Mouse (Mus musculus): ENCODE data around the gene Ilk. TPM values are rescaled to one million over a fixed set of nuclear protein-coding genes. Genes with fewer than 3 reads are reported as not detected.
A peak's percentile ranks its signal among the peaks of the same experiment; 100 is the strongest.
"Not testable (repeated sequence)": the region's sequence is repeated elsewhere in the genome, so short reads cannot be mapped to it uniquely, and the experiment has no call there.

Gene Ilk
- 100 to 1,000 TPM; 186 to 188 TPM for total RNA-seq (2021)
- long read RNA-seq, experiment 1, transcript Ilk-201 (13 exons, 1,795 nt), result major isoform, 186 of 251 reads
- long read RNA-seq, experiment 1, transcript Ilk-212 (13 exons, 1,749 nt), result minor isoform, 13 of 251 reads
- long read RNA-seq, experiment 1, partial matches to known transcripts, result 32 of 251 reads
- long read RNA-seq, experiment 1, other reads (novel, unspliced or antisense), result 20 of 251 reads
- long read RNA-seq, experiment 2, transcript Ilk-201 (13 exons, 1,795 nt), result major isoform, 165 of 229 reads
- long read RNA-seq, experiment 2, transcript Ilk-212 (13 exons, 1,749 nt), result minor isoform, 13 of 229 reads
- long read RNA-seq, experiment 2, partial matches to known transcripts, result 29 of 229 reads
- long read RNA-seq, experiment 2, other reads (novel, unspliced or antisense), result 21 of 229 reads

DNA sequence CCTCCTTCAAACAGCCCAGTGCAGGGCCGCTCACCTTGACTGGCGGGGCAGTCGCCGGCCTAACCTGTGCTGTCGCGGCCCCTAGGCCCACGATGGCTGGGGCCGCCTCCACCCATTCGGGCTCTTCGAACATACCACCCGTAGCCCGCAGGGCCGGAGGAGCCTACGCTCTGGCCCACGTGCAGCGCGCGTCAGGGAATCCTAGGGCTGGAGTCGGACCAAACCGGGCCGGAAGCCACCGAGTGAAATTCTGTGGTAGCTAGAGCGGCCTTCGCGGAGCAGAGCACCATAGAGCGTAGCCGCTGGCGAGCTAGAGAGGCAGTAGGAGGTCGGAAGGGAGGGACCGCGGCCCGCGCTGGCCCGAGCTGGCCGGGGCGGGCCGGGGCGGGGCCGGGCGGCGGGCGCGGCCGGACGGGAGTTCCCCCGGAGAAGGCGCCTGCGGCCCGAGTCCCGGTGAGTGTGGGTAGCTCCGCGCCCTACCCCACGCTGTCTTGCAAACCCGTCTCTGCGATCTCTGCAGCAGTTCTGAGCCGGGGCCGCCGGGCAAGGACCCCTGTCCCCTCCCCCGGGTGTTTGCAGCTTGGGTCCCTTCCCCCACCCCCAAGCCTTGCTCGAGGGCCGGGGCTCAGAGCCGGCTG, at the start of gene Ilk:
Ilk (plus strand) TSS at position 329 of the 638 bp plus-strand sequence.
- DNase-seq (ENCODE audit: low spot score in 2 of 2), result peak; percentile 84 to 91

DNA sequence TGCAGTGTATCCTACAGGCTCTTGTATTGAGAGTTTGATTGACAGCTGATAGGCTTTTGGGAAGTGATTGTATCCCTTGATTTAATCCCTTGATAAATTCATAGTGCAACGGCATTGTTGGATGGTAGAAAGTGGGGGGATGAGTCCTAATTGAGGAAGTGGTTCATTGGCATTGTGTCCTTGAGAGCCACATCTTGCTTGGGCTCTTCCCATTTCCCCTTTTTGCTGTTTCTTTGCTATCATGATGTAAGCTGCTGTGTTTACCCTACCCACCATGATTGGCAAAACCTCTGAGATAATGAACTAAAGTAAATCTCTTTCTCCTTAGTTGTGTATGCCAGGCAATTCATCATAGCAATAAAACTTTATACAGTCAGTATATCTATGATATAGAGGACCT, 45.5 kb upstream of the Ilk start:
- DNase-seq (ENCODE audit: low spot score in 2 of 2), result no peak

DNA sequence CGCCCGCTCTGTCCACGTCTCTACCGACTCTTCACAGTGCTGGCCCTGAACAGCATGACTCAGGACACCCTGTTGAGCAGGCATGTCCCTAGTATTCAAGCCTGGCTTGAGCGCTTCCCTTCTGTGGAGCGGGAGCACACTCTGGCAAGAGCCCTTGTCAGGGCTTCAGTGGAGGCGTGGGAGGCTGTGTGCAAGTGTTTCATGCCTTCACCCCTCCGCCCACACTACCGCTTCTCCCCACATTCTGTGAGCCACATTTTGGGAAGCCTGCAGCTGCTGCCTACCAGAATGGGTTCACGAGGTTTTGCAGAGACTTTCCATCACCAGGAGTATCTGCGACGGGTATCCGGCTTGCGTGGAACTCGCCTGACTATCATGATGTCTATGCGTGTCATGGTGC, 33.2 kb upstream of the Ilk start:
- DNase-seq (ENCODE audit: low spot score in 2 of 2), result no peak

DNA sequence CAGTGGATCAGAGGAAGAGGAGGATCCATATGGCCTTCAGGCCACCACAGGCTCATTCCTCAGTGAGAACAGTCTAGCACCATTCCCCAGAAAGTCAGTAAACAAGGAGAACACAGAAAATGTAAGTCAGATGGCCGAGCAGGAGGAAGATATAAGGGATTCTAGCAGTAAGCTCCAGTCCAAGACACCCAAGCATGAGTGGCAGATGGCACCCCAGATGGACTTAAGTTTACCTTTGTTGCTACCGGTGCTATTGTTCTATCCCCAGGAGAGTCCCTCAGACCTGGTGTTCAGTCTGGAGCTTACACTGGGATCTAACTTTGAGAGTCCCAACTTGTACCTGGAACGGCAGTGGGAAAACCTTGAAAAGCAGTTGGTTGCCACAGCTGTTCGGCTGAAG, 32.6 kb upstream of the Ilk start:
- DNase-seq (ENCODE audit: low spot score in 2 of 2), result no peak

DNA sequence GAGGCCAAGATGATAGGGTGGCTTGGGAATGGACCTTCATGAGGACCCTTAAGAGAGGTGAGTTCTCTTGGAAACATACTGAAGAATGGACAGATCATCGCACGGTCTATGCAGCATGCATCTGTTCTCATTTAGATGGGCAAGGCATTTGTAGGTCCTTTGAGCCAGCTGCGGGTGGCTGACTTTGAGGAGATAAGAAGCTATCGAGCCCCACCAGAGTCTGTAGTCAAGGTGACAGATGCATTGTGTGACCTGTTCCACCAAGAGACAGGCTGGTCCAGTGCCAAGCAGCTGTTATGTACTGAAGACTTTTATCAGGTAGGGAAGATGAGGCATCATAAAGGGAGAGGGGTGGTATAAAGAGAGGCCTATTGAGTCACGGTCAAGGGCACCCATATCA, 27.7 kb upstream of the Ilk start:
- no peak for DNase-seq (ENCODE audit: low spot score in 2 of 2)

DNA sequence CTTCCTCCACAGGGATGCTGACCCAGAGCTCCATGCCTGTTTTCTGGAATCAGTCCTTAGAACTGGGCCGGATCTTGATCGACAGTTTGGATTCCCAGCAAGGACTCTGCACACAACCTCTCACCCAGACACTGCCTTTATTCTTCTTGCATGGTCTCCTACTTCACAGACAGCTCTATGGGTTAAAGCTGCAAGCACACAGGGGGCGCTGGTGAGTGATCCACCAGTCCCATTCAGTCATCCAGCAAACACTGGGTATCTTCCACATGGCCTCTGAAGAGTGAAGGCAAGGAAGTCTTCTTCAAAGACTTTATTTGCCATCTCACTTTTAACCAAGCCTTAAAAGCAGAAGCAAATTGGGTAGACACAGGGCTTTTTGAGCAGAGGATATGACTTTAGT, 21.0 kb upstream of the Ilk start:
- DNase-seq (ENCODE audit: low spot score in 2 of 2), result no peak

DNA sequence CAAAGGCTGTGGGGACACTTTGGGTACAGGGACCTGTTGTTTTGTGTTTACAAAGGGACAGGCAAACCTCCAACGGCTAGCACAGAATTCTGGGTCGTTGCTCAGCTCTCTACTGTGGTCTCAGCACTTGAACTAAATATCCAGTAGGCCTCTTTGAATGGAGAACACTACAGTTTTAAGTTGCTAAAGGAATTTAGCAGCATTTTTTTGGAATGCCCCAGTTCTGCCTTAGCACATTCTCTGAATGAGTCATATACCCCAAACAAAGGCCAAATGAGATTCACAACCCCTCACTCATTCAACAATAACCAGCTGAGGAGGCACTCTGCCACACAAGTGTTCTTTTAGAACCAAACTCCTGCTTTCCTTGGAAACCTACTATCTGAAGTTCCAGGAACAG, 14.5 kb upstream of the Ilk start:
- no peak for DNase-seq (ENCODE audit: low spot score in 2 of 2)

DNA sequence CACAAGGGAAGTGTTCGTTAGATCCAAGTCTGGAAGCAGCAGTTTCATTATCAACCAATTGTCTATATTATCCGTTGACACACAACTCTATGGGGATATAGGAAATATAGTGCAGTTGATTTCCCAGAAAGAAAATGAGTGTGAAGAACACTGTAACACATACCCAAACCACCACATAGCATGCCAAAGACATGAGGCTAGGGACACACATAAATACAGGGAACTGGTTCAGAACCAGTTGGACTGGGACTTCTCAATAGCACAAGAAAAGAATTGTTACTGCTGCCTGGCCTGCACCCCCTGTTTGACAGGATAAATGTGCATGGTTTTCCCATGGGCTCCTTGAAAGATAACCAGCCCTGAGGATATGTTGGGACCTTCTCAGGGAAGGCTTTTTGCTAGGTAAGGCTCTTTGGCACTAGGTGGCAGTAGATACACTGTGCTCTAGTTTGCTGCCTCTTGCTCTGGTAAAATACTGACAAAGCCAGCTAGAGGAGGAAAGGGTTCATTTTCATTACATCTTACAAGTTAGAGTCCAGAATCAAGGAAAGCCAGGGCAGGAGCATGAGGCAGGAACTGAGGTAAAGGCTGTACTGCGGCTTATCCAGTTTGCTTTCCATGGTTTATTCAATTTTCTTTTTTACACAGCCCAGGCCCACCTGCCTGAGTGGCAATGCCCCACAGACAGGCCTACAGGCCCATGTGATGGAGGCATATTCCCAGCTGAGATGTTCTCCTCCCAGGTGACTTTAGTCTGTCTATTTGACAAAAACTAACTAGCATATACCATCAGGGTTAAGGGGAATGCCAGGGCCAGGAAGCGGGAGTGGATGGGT, 10.0 kb upstream of the Ilk start:
- no peak for DNase-seq (ENCODE audit: low spot score in 2 of 2)

DNA sequence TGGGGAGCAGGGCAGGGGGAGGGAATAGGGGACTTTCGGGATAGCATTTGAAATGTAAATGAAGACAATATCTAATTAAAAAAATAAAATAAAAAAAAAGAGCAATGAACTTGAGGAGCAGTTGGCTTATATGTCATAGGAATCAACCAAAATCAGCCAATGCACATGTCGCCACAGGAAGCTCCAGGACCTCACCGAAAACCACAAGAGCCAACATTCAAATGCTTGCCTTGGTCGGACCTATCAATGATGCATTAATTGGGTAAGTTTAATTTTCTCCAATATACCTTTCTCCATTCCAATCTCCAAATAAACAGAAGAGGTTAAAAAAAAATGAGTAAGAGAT, 9.4 kb upstream of the Ilk start:
- DNase-seq (ENCODE audit: low spot score in 2 of 2), result no peak

DNA sequence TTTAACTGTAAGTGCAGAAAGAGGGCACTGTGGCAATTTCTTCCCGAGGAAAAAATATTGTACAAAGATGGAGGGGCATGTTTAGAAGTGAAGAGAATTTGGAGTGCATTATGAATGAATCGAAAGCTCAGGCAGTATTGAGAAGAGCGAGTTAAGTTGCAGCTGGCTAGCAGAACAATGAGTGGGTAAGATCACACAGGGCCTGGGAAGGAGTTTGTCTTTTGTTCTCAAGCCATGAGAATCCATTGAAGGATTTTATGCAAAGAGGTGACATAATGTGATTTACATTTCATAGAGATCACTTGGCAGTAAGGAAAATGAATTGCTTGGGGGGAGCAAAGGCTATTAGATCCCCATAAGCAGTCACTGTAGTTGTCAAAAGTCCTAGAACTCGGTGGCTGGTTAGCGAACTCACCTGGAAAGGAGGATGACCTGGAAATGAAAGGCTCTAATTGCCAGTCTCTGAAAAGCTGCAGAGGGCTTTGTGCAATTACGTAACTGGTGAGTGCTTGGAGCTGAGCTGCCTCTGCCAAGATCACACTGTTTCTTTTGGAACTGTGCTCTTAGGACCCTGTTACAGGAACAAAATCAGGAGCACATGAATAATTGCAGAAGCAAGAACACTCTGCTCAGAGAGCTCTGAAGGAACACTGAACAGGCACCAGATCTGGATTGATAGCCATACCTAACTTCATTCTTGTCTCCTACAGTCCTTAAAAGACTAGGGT, 7.5 kb upstream of the Ilk start:
- no peak for DNase-seq (ENCODE audit: low spot score in 2 of 2)

DNA sequence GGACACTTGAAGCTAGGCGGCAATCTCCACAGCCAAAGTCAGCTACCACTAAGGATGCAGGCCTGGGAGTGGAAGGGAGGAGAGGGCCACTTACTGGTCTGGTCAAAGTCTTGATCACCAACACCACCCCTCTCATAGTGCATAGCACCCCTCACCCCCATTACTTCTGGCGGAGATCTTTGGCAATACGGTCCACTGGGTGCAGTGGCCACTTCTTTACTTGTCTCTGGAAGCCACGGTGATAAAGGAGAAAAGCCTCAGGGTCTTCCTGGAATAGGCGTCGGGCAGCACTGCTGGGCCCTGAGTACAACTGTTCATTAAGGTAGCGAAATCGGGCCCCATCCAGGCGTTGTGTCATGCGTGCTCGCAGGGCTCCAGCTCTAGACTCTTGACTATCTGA, 2.6 kb upstream of the Ilk start:
- DNase-seq (ENCODE audit: low spot score in 2 of 2), result no peak

DNA sequence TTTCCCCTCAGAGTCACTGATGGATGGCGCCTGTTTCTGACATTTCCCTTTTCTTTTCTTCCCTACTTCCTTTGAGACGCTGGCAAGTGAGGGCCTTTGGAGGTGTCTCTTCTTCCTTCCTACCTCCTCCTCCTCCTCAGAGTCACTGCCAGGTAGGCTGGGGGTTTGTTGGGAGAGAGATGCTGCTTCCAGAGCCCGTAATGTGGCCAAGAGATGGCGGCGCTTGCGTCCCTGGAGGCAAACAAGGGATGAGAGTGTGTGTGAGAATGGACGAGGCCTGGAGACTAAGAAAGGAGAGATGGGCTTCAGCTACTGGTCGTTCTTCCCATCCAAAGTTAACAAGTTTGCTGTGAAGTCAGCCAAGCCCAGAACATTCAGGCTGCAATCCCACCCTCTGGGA, 1.6 kb upstream of the Ilk start:
- DNase-seq (ENCODE audit: low spot score in 2 of 2), result no peak

DNA sequence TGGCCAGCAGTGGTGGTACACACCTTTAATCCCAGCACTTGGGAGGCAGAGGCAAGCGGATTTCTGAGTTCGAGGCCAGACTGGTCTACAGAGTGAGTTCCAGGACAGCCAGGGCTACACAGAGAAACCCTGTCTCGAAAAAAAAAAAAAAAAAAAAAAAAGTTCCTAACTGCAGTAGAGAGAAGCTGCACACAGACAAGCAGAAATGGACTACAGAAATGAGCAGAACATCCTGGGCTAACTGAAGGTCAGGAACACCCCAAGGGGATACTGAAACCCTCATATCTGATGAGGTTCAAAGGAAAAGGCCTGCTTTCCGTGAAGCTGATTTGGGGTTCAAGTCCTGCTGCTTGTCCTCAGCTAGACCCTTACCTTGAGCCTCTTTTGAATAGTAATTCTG, 928 bp upstream of the Ilk start:
- not testable (repeated sequence) for DNase-seq (ENCODE audit: low spot score in 2 of 2)

DNA sequence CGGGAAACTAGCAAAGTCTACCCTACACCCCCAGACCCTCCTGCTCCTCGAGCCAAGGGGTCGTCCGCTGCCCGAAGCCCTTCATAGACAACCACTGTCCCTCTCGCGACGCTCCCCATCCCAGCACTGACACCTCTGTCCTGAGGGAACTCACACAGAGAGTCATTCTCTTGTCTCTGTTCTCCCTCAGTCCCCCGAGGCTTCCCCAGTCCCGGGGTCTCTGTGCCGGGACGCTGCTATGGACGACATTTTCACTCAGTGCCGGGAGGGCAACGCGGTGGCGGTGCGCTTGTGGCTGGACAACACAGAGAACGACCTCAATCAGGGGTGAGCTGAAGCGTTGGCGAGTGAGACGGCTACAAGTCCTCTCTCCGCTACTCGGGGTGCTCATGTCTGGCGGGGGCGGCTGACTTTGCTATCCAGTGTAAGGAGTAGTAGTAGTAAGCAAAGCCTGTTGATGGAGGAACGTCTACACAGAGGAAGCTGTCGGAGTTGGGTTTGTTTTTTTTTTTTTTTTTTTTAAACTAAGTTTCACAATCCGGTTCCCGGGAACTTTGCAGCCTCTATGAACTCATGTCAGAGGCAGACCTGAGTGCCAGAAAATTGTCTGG, 624 bp downstream of the Ilk start, which contains the start of gene Rrp8:
Rrp8 (minus strand) TSS at position 475 of the 611 bp plus-strand sequence.
- DNase-seq (ENCODE audit: low spot score in 2 of 2), result peak in 1 of 2 experiments; percentile 50

DNA sequence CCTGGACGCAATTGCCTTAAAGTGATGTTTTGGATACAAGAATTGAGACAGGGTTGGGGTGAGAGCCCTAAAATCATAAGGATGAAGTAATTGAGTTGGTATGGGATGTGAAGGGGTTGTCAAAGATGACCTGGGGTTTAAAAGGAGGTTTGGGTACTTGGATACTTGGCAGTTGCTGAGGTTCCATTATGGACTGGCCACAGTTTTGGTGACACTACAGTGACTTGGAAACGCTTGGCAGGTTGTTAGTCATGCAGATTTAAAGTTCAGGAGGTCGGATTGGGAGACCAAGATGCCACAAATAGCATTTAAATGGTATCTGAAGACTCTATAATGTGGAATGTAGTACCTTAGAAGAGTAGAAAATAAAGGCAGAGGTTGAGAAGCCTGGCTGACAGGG, 1.3 kb downstream of the Ilk start:
- DNase-seq (ENCODE audit: low spot score in 2 of 2), result no peak

DNA sequence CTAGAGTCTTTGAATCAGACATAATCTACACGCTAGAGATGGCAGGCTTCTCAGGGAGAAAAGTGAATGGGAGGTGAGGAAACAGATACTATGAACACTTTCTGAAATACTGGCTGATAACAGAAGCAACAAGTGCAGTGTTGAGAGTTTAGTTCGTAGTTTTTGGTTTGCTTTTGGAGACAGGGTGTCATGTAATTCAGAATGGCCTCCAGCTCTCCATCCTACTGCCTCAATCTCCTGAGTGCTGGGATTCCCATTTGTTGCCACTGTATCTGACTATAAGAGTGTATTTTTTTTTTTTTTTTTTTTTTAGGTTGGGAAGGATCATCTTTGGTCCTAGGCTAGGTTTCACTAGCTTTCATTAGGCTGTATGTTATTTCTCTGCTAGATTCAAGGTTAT, 1.9 kb downstream of the Ilk start:
- no peak for DNase-seq (ENCODE audit: low spot score in 2 of 2)

DNA sequence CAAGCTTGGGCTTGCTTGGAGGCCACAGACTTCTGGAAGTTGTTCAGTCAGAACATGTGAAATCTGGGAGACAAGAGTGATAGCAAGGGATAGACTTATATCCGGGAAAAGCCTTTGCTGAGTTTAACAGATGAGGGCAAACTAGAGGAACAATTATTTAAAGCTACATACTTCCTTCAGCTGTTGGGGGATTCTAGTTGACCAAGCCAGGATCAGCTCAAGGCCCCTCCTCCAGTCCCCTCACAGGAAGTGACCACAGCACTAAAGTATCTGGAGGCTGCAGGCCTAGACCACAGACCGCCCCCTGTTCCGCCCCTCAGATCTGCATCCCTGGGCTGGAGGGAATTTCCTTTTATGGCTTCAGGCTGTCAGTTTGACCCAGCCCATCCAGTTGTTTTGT, 2.6 kb downstream of the Ilk start:
- peak in 1 of 2 experiments; percentile 65 for DNase-seq (ENCODE audit: low spot score in 2 of 2)

DNA sequence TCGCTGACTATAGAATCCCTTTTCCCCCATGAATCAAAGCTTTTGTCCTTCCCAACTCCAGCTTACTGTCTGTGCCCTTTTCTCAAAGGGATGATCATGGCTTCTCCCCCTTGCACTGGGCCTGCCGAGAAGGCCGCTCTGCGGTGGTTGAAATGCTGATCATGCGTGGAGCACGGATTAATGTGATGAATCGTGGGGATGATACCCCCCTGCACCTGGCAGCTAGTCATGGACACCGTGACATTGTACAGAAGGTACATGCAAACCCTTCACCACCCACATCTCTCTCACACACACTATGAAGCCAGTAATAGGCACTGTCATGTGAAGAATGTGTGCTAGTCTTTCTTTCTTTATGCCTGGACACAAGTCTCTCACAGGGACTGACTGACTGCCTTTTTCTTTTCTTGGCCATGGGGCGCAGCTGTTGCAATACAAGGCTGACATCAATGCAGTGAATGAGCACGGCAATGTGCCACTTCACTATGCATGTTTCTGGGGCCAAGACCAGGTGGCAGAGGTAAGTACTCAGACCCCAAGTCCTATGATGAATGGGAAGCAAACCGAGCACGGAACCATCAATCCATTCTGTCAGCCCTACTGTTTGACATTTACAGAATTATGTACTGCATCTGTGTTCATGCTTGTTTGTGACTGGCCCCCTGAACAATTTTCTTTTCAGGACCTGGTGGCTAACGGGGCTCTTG, 3.9 kb downstream of the Ilk start:
- DNase-seq (ENCODE audit: low spot score in 2 of 2), result no peak

DNA sequence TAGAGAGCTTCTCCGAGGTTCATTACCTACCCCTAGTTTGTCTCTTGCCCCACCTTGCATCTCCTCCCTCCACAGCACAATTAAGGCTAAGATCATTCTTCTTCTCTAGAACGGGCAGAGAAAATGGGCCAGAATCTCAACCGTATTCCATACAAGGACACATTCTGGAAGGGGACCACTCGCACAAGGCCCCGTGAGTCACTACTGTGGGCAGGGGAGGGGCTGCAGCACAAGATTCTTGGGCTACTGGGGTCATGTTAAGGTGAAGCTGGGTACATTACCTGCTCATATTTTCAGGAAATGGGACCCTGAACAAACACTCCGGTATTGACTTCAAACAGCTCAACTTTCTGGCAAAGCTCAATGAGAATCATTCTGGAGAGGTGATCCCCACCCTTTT, 4.5 kb downstream of the Ilk start:
- DNase-seq (ENCODE audit: low spot score in 2 of 2), result no peak

DNA sequence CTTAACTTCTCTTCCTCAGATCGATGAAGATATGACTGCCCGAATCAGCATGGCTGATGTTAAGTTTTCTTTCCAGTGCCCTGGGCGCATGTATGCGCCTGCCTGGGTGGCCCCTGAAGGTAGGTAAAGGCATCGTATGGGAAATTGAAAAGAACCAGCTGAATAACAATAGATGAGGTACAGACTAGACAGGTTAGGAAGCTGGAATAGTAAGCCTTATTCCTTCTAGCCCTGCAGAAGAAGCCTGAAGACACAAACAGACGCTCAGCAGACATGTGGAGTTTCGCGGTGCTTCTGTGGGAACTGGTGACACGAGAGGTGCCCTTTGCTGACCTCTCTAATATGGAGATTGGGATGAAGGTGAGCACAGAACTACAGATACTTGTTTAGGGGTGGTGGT, 5.6 kb downstream of the Ilk start:
- DNase-seq (ENCODE audit: low spot score in 2 of 2), result no peak

All from gastrocnemius, postnatal 4 days (tissue).